Mouse (Mus musculus): ENCODE data around the gene Dcun1d2.

The Dcun1d2 gene

DNA sequence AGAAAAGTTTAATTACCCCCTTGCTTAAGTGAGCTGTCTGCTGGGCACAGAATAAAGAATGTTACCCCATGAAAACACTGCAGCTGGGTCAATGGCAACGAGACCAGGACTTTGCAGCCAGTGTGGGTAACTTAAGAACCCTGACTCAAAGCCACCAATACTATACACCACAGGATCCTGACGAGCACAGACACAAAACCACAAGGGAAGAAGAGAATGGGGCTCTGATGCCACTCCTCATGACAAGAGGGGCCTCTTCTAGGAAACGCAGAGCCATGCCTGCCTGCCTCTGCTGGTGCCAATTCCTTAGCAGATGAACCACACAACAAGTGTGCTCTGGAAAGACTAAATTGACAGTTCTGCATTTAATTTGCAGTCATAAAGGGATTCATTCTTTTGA, 24.6 kb downstream of the Dcun1d2 start:
- DNase-seq (ENCODE audit: low read depth in 1 of 2, low spot score in 2 of 2), result no peak

DNA sequence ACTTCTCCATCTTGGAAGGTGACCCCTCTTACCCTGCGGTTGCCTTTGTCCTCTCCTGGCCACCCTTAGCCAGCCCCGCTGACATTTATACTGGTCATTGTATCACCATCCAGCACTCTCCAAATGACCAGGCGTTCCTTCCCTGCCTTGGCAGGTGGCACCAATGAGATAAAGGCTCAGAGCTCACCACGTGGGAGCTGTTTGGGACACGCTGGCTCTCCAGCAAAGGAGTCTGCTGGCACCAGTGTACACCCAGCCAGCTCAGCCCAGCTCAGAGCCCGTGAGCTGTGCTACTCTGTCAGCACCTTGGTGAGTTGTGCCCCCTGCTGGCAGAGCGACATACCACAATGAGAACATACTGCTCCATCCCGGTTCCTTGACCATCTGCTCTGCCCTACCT, 33.9 kb downstream of the Dcun1d2 start, which contains the start of gene Adprhl1:
TSS of gene Adprhl1 (minus strand) at position 144 of the 400 bp plus-strand sequence.
- DNase-seq (ENCODE audit: low read depth in 1 of 2, low spot score in 2 of 2), result peak in 1 of 2 experiments; percentile 37

GRCm38 (mm10) chr8:13253413-13253812, 34.5 kb downstream of the Dcun1d2 start:
- no peak for DNase-seq (ENCODE audit: low read depth in 1 of 2, low spot score in 2 of 2)

GRCm38 (mm10) chr8:13252837-13253236, 35.1 kb downstream of the Dcun1d2 start:
- no peak for DNase-seq (ENCODE audit: low read depth in 1 of 2, low spot score in 2 of 2)

DNA sequence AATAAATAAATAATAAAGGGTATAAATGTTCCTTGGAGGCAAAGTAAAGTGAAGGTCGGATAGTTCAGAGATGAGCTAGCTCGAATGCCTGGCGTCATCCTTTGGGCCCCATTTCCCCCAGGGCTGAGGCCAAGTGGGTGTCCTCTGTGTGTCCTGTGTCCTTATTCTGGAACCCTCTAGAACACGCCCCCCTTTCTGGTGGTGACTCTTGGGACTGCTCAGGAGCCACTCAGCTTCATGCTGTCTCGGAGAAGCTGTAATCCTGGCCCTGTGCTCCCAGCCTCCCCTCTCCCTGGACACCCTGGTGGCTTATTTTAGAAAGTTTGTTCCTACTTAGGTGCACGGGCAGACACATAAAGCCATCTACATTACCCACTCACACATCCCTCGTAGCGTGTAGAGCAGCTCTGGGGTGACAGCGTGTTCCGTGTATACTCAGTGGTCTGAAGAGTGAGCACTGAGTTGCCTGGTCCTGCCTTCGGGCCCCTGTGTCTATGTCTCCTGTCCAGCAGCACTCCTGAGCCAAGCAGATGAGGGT, 43.5 kb downstream of the Dcun1d2 start:
- no peak for DNase-seq (ENCODE audit: low read depth in 1 of 2, low spot score in 2 of 2)

GRCm38 (mm10) chr8:13242985-13243870, 44.7 kb downstream of the Dcun1d2 start:
- no peak for DNase-seq (ENCODE audit: low read depth in 1 of 2, low spot score in 2 of 2)

DNA sequence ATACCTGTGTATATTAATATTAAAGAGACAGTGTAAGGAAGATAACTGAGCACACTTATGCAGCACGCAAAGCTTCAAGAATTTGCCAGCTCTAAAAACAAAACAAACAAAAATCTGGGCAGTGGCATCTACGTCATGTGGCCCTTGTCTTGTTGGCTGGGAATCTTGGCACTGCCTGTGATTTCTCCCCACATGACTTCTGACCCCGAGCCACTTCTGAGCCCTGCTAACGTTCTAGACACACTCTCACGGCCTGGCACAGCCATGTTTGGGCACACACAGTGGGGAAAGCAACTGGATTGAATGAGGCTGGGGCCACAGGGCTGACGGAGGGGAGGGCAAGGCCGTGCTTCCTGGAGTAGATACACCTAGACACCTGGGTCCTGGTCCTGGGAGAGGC, 47.2 kb downstream of the Dcun1d2 start:
- no peak for DNase-seq (ENCODE audit: low read depth in 1 of 2, low spot score in 2 of 2)

GRCm38 (mm10) chr8:13240055-13240454, 47.9 kb downstream of the Dcun1d2 start:
- DNase-seq (ENCODE audit: low read depth in 1 of 2, low spot score in 2 of 2), result no peak

- no peak for DNase-seq (ENCODE audit: low read depth in 1 of 2, low spot score in 2 of 2)
Measured at GRCm38 (mm10) chr8:13234803-13235202, 53.1 kb downstream of the Dcun1d2 start.

DNA sequence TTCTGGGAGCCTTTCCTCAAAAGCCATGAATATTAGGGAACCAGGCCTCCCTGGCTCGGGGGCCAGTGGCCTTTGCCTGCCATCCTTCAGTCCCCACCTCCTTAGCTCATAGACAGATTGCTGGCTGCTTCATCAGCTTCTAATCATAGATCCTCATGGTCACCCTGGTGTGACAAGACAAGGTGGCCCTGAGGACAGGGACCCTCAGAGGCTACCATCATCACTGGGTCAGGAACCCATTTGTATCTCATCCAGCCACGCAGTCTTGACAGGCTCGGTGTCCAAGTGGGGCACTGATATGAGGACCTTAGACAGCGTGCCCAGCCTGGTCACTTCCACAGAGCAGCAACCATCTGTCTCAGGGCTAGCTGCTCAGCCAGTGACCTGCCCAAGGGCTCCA, 57.5 kb downstream of the Dcun1d2 start:
- no peak for DNase-seq (ENCODE audit: low read depth in 1 of 2, low spot score in 2 of 2)

DNA sequence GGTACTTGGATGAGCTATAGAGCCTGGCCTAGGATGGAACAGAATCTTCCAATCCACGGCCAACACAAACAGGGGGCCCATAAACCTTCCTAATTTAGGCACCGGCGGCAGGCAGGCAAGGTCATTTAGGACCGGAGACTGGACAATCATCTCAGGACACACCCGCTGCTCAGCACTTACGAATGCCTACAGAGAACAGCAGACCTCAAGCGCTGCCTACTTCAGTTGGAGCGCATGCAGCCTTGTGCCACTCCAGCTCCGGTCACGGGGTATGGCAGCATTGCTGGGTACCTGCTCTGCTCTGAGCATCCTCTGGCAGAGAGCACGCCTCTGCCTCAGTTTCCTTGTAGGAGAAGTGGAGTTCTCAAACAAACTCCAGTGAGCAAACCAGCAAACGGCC, 58.1 kb downstream of the Dcun1d2 start:
- DNase-seq (ENCODE audit: low read depth in 1 of 2, low spot score in 2 of 2), result no peak

DNA sequence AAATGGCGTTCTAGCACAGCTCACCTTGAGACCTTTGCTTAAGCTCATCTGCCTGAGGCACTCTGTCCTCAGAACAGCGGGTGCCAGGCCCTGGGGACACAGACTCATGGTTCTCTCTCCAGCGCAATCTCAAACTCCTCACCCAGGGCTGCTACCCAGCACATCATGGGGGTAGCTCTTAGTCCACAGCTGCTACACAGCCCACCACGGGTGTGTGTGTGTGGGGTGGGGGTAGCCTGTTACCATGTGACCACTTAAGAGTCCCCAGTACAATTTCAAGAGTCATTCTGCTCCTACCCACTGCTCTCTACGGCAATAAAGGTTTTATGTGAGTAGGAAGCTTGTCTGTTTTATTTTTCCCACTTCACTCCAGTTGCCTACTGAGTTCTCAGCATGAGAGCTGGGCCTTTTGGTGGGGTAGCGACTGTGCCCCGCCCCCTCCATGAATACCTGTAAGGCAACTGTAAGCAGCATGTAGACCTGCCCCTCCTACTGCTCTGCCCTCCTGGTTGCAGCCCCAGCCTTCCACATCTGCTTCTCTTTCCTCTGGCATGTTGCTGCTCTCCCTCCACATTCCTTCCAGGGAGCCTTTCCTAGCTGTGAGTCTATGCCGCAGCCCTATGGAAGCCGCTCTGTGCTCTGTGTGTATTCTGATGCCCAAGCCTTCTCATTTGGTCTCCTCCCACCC, 58.9 kb downstream of the Dcun1d2 start:
- DNase-seq (ENCODE audit: low read depth in 1 of 2, low spot score in 2 of 2), result no peak

- no peak for DNase-seq (ENCODE audit: low read depth in 1 of 2, low spot score in 2 of 2)
Measured at GRCm38 (mm10) chr8:13227184-13227583, 60.7 kb downstream of the Dcun1d2 start.

- no peak for DNase-seq (ENCODE audit: low read depth in 1 of 2, low spot score in 2 of 2)
Measured at GRCm38 (mm10) chr8:13226288-13226687, 61.6 kb downstream of the Dcun1d2 start.

DNA sequence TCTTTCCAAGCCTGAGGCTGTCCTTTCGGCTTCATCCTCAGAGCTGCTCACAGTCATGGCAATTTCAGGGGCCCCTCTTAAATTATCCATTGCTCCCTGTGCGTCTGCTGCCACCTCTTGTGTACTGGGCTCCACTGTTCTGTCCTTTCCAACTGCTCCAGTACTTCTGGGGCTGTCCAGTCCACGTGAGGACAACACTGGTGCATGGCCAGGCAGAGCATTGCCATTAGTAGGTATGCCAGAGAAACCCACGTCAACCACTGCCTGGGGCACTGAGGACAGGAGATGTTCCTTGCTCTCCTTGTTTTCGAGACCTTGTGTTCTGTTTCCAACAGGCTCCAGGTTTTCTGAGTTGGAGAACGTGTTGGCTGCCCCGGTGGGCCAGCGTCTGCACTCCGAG, 63.5 kb downstream of the Dcun1d2 start:
- no peak for DNase-seq (ENCODE audit: low read depth in 1 of 2, low spot score in 2 of 2)

DNA sequence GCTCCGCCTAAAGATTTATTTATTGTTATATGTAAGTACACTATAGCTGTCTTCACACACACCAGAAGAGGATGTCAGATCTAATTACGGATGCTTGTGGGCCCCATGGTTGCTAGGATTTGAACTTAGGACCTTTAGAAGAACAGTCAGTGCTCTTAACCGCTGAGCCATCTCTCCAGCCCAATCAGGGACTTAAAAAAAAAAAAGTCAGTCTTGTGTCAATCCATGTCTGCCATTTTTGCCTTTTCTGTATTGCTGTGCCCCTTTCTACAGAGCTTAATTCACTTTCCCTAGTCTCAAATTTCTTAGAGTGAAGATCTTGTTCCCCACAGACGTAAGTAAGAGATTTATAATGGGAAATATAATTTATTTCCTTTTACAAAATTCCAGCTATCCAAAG, 69.5 kb downstream of the Dcun1d2 start:
- DNase-seq (ENCODE audit: low read depth in 1 of 2, low spot score in 2 of 2), result no peak

GRCm38 (mm10) chr8:13217986-13218385, 69.9 kb downstream of the Dcun1d2 start:
- no peak for DNase-seq (ENCODE audit: low read depth in 1 of 2, low spot score in 2 of 2)

DNA sequence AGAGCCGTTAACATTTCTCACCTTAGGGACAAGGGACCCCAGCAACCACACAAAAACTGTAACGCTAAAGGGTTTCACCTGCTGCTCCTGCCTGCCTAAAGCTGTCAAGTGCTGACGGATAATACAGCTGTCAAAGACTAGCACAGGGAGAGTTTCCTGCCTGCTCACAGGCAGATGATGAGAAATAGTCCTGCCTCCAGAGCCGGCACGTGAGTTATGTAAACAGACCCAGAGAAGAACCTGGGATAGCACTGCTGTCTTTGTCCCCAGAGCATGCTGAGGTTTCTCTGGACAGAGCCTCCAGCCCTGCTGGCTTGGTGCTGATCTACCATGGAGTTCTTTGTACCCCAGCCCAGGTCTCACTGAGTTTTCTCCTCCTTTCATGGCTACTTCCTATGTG, 70.8 kb downstream of the Dcun1d2 start:
- DNase-seq (ENCODE audit: low read depth in 1 of 2, low spot score in 2 of 2), result no peak

- DNase-seq (ENCODE audit: low read depth in 1 of 2, low spot score in 2 of 2), result no peak
Measured at GRCm38 (mm10) chr8:13216386-13216785, 71.5 kb downstream of the Dcun1d2 start.

DNA sequence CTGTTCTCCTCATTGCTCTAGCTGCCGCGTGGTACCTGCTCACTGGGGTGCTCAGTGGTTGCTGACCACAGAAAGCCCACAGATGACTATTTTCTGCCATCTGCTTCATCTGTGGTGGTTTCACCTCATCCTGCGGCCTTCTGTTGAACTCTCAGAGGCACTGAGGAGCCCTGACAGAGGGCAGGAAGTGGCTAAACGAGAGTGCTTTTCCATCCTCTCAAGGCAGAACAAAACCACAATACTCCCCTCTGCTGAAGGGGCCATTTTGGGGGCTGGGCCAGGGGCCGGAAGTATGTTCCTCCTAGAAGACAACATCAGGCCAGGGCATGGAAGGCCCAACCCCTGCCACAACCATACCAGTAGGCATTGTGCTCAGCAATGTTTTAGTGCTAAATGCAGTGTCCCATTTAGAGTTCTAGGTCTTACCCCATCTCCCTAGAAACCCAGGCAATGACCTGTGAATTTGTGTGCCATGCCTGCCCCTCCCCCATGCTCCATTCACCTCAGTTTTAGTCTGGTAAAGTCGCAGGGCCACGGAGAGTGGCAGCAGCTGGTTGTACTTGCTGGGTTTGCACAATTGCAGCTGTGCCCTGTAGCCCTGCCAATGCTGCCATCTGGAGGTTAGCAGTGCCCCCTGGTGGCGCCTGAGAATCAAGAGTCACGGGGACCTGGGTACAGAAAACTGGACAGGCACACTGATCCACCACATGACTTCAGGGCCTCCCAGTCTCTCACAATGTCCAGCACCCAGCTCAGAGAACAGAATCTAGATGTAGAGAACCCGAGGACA, 74.3 kb downstream of the Dcun1d2 start:
- peak; percentile 68 to 79 for DNase-seq (ENCODE audit: low read depth in 1 of 2, low spot score in 2 of 2)

DNA sequence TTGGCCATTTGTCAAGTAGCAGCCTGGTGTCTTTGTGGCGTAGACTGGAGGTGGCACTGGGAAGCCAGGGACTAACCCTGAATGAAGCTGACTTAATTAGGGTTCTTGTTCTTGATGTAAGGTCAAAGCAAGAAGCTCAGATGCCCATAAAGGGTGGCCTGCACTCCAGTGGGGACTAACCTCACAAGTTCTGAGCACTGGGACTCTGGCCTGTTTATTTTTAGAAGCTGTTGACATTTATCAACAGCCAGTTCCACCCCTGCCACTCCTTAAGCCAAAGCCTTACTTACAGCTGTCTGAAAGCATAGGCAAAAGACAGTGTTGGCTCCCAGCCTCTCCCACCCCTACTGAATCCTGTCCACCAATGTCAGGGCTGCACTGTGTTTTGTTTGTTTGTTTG, 78.2 kb downstream of the Dcun1d2 start:
- DNase-seq (ENCODE audit: low read depth in 1 of 2, low spot score in 2 of 2), result no peak

Data from monocyte, adult 2 months (primary cell).